ENCODE assay signal across 15 mouse cellular contexts in genomic region chr7:81133941-81134340, GRCm38 (mm10). TPM values are rescaled to one million over a fixed set of nuclear protein-coding genes. Genes with fewer than 3 reads are reported as not detected.
A peak's percentile ranks its signal among the peaks of the same experiment; 100 is the strongest.
DNase-seq lines count a peak whose midpoint lies in the region; ATAC-seq and TF ChIP-seq lines count a peak whose summit lies in the region.
"Had no signal": no experiment of that assay in that cellular context is flagged by ENCODE, and none has a peak within 500 bp of the region (broad histone marks: within the 10 kb centered on the region; RNA-seq: fewer than 3 reads in every experiment).

No protein-coding gene starts in this region.

- no peaks in the 10 kb centered on the region for H3K9me3 ChIP-seq in heart, embryonic 15.5 days (replicated peaks)
- no peaks in the 10 kb centered on the region for H3K9me3 ChIP-seq in midbrain, embryonic 13.5 days
- no peaks in the 10 kb centered on the region for H3K9me3 ChIP-seq in midbrain, embryonic 14.5 days (ENCODE audit: control insufficient read depth, low read length)
- no peaks in the 10 kb centered on the region for H3K9me3 ChIP-seq in hindbrain, postnatal 0 days (ENCODE audit: low read length)
- H3K9me3 ChIP-seq in stomach, postnatal 0 days (ENCODE audit: control insufficient read depth, low read length) = no peaks in the 10 kb centered on the region

- no peak overlapping the region for H3K9ac ChIP-seq in heart, embryonic 15.5 days
- no peak overlapping the region for H3K9ac ChIP-seq in midbrain, embryonic 13.5 days (replicated peaks)
- H3K9ac ChIP-seq in midbrain, embryonic 14.5 days (replicated peaks; ENCODE audit: low read length) = no peak overlapping the region
- H3K9ac ChIP-seq in hindbrain, postnatal 0 days (replicated peaks; ENCODE audit: low read length) = no peak overlapping the region
- H3K9ac ChIP-seq in stomach, postnatal 0 days (ENCODE audit: low read length) = no peak overlapping the region
- H3K9ac ChIP-seq: liver, embryonic 14.5 days had no signal

- peak overlapping the region; percentile 55 for H3K4me2 ChIP-seq in heart, embryonic 15.5 days
- H3K4me2 ChIP-seq in midbrain, embryonic 13.5 days (replicated peaks) = no peak overlapping the region
- H3K4me2 ChIP-seq in midbrain, embryonic 14.5 days (ENCODE audit: low read length) = no peak overlapping the region
- no peak overlapping the region for H3K4me2 ChIP-seq in hindbrain, postnatal 0 days (ENCODE audit: low read depth, low read length)
- H3K4me2 ChIP-seq in stomach, postnatal 0 days (replicated peaks; ENCODE audit: low read depth) = no peak overlapping the region

- TF ChIP-seq EP300 in stomach, postnatal 0 days (optimal IDR thresholded peaks at IDR 0.05) = no peak

- H3K27me3 ChIP-seq in heart, embryonic 15.5 days = no peaks in the 10 kb centered on the region
- H3K27me3 ChIP-seq in midbrain, embryonic 13.5 days = no peaks in the 10 kb centered on the region
- H3K27me3 ChIP-seq in midbrain, embryonic 14.5 days (ENCODE audit: control insufficient read depth, insufficient read depth, low read length) = no peaks in the 10 kb centered on the region
- no peaks in the 10 kb centered on the region for H3K27me3 ChIP-seq in hindbrain, postnatal 0 days (ENCODE audit: insufficient read depth, low read length)
- no peaks in the 10 kb centered on the region for H3K27me3 ChIP-seq in stomach, postnatal 0 days (ENCODE audit: control insufficient read depth, insufficient read depth, low read length)
- H3K27me3 ChIP-seq: Patski had no signal

- DNase-seq in heart, adult 8-10 months (ENCODE audit: low spot score) = no peak
- no peak for DNase-seq in midbrain, embryonic 14.5 days
- no peak for DNase-seq in hindbrain, postnatal 0 days (ENCODE audit: low spot score)
- no peak for DNase-seq in stomach, postnatal 0 days (ENCODE audit: low spot score)
- DNase-seq in adrenal gland, adult 18-20 months (ENCODE audit: low spot score in 2 of 2) = no peak
- no peak for DNase-seq in kidney, postnatal 36 days
- DNase-seq: cerebellum, postnatal 36 days had no signal

- WGBS in heart, embryonic 15.5 days = 74% methylated on average over 2 of the region's 2 CpGs
- 84% methylated on average over 2 of the region's 2 CpGs for WGBS in midbrain, embryonic 13.5 days
- 75% methylated on average over 2 of the region's 2 CpGs for WGBS in midbrain, embryonic 14.5 days
- 78% methylated on average over 2 of the region's 2 CpGs for WGBS in hindbrain, postnatal 0 days
- 72% methylated on average over 2 of the region's 2 CpGs for WGBS in stomach, postnatal 0 days

- H3K4me1 ChIP-seq in heart, embryonic 15.5 days (replicated peaks) = peaks cover 50% of the 10 kb centered on the region
- H3K4me1 ChIP-seq in midbrain, embryonic 13.5 days (replicated peaks) = peaks cover 5% of the 10 kb centered on the region; the same call in 1 of the 2 replicates
- 0 out of 2 replicates have a peak, but pooled peaks cover 2% of the 10 kb centered on the region for H3K4me1 ChIP-seq in midbrain, embryonic 14.5 days (ENCODE audit: control insufficient read depth, insufficient read depth, low read length)
- 0 out of 2 replicates have a peak, but pooled peaks cover 8% of the 10 kb centered on the region for H3K4me1 ChIP-seq in hindbrain, postnatal 0 days (ENCODE audit: insufficient read depth, low read length)
- H3K4me1 ChIP-seq in stomach, postnatal 0 days (replicated peaks; ENCODE audit: control insufficient read depth, insufficient read depth) = no peaks in the 10 kb centered on the region

- H3K36me3 ChIP-seq in heart, embryonic 15.5 days = no peaks in the 10 kb centered on the region
- H3K36me3 ChIP-seq in midbrain, embryonic 13.5 days = no peaks in the 10 kb centered on the region
- H3K36me3 ChIP-seq in midbrain, embryonic 14.5 days (ENCODE audit: control insufficient read depth, insufficient read depth, low read length) = no peaks in the 10 kb centered on the region
- H3K36me3 ChIP-seq in hindbrain, postnatal 0 days (ENCODE audit: insufficient read depth, low read length) = no peaks in the 10 kb centered on the region
- no peaks in the 10 kb centered on the region for H3K36me3 ChIP-seq in stomach, postnatal 0 days (ENCODE audit: control insufficient read depth, insufficient read depth, low read length)

- no peak overlapping the region for H3K4me3 ChIP-seq in heart, embryonic 15.5 days
- H3K4me3 ChIP-seq in midbrain, embryonic 13.5 days (replicated peaks) = no peak overlapping the region
- H3K4me3 ChIP-seq in midbrain, embryonic 14.5 days (replicated peaks; ENCODE audit: low read depth, low read length) = no peak overlapping the region
- H3K4me3 ChIP-seq in hindbrain, postnatal 0 days (ENCODE audit: low read length) = no peak overlapping the region
- no peak overlapping the region for H3K4me3 ChIP-seq in stomach, postnatal 0 days (ENCODE audit: low read depth, low read length)

- no peak for ATAC-seq in heart, embryonic 15.5 days (replicated peaks; ENCODE audit: insufficient number of reproducible peaks, insufficient read depth, low FRiP score, low read depth)
- ATAC-seq in midbrain, embryonic 13.5 days = peak; percentile 27; the same call in 1 of the 2 replicates
- ATAC-seq in midbrain, embryonic 14.5 days (ENCODE audit: low FRiP score, low TSS enrichment) = no peak
- peak; percentile 16; the same call in 1 of the 2 replicates for ATAC-seq in hindbrain, postnatal 0 days
- no peak for ATAC-seq in stomach, postnatal 0 days (ENCODE audit: low FRiP score, low TSS enrichment)
- ATAC-seq: CD4-positive, CD25-positive, alpha-beta regulatory T cell, adult 4 months; Patski had no signal

- peak overlapping the region; percentile 76 for H3K27ac ChIP-seq in heart, embryonic 15.5 days
- H3K27ac ChIP-seq in midbrain, embryonic 13.5 days = no peak overlapping the region
- H3K27ac ChIP-seq in midbrain, embryonic 14.5 days (replicated peaks; ENCODE audit: low read depth, low read length) = no peak overlapping the region
- 0 out of 2 replicates have a peak overlapping the region, but pooled peaks have one; percentile 70 for H3K27ac ChIP-seq in hindbrain, postnatal 0 days
- H3K27ac ChIP-seq in stomach, postnatal 0 days (replicated peaks) = peak overlapping the region; percentile 56; the same call in 1 of the 2 replicates
- H3K27ac ChIP-seq: liver, embryonic 14.5 days; macrophage had no signal

- no peak for TF ChIP-seq CTCF in hindbrain, postnatal 0 days (IDR thresholded peaks at IDR 0.05; ENCODE audit: low read depth)
- TF ChIP-seq CTCF in stomach, postnatal 0 days (IDR thresholded peaks at IDR 0.05; ENCODE audit: low read depth) = no peak

RNA-seq across cellular contexts. Expression of gene Slc28a1, which starts 19.3 kb away (rescaled TPM):
- 0.09 and 0.14 TPM in 2 replicates for polyA plus RNA-seq in heart, embryonic 15.5 days (2015; fragmentation: Nextera tagmentation; extraction: Ambion mirVana)
- under 1 TPM in 3 of 4 experiments, not detected in 1; 0.09 to 0.31 (median 0.16) TPM for total RNA-seq in heart, adult 8-10 months (2022)
- not detected in 2 replicates for polyA plus RNA-seq in midbrain, embryonic 13.5 days (2015; fragmentation: Nextera tagmentation; extraction: Ambion mirVana)
- not detected in 2 replicates for polyA plus RNA-seq in midbrain, embryonic 14.5 days (2014; fragmentation: Nextera tagmentation; extraction: Ambion mirVana)
- 0.29 and 0.47 TPM in 2 replicates for total RNA-seq in hindbrain, postnatal 0 days (2014; rRNA removed)
- 0.08 and 0.10 TPM in 2 replicates for polyA plus RNA-seq in hindbrain, postnatal 0 days (2015; fragmentation: Nextera tagmentation; extraction: Ambion mirVana)
- polyA plus RNA-seq in stomach, postnatal 0 days (2015; fragmentation: Nextera tagmentation; extraction: Ambion mirVana) = not detected in 2 replicates
- total RNA-seq in adrenal gland, adult 18-20 months (2021) = under 1 TPM in 1 of 2 experiments, not detected in 1; 0.10 TPM
- total RNA-seq: layer of hippocampus, adult 8-10 months had no signal
- polyA plus RNA-seq: adrenal gland, adult 2 months; CD4-positive, CD25-positive, alpha-beta regulatory T cell, adult 4 months; macrophage; Patski had no signal

Comparison
In these comparisons a context has a peak if more than half of its experiments do, and no peak if none do; other contexts are left out.
1. ATAC-seq: peak in midbrain, embryonic 13.5 days (single experiment) and hindbrain, postnatal 0 days (single experiment); none in heart, embryonic 15.5 days (single experiment), midbrain, embryonic 14.5 days (single experiment) and stomach, postnatal 0 days (single experiment).
2. H3K27ac ChIP-seq: peak in heart, embryonic 15.5 days (single experiment), hindbrain, postnatal 0 days (single experiment) and stomach, postnatal 0 days (single experiment); none in midbrain, embryonic 13.5 days (single experiment) and midbrain, embryonic 14.5 days (single experiment).